Mouse (Mus musculus) right cerebral cortex, postnatal 10 days (tissue): ENCODE measurements at regions not wholly inside any gene's neighbourhood (a gene's known extent, or its start where the extent isn't known, plus 50 kb on each side); places are given as distances from the start of the nearest gene placed in this dataset.
A peak's percentile ranks its signal among the peaks of the same experiment; 100 is the strongest.

Experiments
- DNase-seq, 2 experiments: peaks; one replicate each; pipeline ENCODE4 v3.0.0; 2021; ENCODE audit warnings: low spot score in 2 of 2

DNA sequence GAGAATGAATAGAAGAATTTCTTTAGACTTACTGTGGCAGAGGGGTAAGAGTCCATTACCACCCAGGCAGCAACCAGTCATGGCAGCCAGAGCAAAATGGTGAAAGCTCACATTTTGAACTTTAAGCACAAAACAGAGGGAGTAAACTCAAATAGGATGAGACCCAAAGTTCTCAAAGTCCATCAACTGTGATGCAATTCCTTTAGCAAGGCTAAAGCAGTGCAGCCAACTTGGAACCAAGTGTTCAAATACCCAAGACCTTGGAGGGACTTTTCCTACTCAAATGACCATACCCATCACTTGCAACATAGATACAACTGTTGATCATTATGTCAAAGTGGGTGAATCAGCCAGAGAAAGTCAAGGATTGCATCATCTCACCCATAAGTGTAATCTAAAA, 380.1 kb downstream of the Hace1 start:
- no peak for DNase-seq

DNA sequence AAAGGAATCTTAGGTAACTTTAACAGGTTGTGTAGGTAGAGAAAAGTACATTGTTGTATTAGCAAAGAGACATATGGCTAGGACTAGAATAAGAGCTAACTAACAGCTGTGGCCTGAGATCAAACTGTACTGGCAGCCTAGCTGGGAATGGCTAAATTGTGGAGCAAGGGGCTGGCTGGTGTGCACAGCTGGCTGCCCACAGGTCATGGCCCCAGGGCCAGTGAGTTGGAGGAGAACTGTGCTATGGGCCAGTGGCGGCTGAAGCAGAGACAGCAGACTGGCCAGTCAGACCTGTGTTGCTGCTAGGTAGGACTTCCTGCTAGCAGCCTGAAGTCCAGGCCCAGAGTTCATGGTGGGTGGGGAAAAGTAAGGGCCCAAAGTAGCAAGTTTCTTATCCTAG, 394.6 kb downstream of the Hace1 start:
- DNase-seq = no peak

DNA sequence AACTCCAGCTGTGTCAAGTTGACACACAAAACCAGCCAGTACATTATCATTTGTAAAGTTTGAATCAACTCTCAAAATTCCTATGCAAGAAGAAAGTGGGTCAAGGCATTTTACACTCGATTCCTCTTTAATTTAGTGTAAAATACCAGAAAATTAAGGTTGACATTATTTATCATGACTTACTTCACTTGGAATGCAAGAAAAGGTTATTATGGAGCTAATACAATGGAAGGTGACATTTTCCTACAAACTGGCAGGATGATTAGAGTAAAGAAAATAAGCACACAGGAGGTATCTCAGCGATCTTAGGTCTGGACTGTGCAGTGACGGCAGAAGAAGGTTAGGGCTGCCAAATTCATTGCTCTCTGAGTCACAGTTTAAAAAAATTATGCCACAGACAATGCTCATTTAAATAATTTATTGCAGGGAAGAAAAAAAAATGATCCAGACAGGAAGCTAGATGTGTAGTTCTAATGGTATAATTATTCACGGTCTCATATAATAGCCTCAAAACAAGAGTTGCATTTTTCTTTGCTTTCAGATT, 405.2 kb downstream of the Hace1 start:
- DNase-seq = no peak

DNA sequence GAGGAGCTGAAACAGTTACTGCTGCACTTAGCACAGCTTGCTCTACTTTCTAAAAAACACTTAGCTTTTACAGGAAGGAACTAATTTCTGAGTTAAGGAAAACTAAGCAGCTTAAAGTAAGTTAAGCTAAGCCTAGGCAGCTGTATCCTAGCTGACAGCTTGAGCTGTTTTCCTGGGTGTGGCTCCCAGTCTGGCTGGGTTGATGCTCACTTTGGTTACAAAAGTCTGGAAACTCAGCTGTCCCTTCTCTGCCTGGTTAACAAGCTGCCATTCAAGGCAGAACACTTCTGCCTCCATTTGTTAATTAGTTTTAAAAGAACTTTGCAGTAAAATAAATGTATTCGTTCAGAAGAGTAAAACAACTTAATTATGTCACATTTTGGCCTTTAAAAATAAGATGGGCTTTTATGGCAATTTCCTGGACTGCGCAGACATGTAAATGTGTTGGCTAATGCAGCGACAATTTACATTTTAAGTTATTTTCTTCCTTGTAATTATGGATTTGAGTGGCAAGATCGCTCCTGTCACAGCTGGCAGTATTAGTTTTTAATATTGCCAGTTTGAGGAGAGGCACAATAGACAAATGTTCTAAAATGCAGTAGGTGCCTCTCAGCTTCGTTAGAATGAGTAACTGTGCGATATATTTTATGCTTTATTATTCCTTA, 406.2 kb downstream of the Hace1 start:
- DNase-seq = peak in 1 of 2 experiments; percentile 35

DNA sequence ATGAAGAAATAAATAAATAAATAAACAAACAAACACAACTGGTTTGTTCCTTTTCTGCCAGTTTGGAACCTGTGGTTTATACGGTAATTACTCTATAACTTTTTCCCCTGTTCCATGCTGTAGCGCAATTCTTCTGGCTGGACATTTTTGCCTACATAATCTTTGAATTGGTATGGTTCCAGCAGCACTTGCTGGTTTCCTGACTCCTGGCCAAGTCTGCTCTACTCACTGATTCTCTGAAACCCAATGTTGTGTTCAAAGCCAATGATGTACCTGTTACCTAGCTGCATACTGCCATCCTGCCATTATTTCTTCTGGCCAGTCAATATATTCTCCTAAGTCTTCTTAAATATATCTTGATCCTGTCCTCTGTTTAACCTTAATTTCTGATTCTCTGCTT, 408.7 kb downstream of the Hace1 start:
- DNase-seq = peak in 1 of 2 experiments; percentile 25

DNA sequence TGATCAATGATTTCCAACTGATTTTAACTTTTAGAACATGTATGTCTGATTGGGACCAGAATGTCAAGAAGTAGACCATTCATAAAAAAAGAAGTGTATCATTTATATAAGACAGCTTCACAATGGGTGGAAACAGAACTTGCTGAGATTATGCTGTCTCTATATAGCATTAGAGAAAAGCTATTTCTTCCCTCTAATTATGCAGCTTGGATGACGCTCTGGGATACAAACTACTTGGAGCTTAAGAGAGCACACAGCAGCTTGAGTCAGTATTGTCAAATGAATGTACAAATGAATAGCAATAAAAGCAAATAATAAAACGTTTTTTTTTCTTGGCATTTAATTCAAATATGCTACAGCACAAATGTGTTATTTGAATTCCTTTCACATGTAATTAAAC, 428.7 kb downstream of the Hace1 start:
- no peak for DNase-seq

DNA sequence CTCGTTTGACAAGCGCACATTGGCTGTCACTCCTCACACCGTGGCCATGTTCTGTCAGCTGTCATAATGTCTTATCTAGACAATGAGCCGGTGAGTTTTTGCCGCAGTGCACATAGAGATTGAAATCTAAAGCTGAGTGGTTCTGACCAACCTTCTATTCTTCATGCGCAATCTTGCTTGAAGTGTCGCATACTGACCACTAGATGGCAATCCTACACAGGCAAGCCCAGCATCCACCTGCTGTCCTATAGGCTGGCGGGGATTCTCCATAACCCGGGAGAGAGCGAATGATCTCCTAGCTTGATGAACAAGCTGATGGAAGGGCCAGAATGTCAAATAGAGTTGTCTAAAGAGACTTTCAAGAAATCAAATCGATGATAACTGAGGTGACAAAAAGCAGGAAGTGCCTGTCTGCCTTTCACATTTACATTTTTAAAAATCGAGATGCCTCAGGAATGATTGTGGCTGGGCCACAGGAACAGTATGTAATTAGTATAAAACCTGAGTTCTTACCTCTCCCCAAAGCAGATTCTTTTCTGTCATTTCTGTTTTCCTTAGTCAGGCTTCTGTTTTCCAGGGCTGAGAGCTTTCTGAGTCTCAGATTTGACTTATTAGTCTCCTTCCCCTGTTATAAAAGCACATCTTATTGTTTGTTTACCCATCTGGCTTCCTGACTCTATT, 434.4 kb downstream of the Hace1 start:
- DNase-seq = peak; percentile 85 to 86

DNA sequence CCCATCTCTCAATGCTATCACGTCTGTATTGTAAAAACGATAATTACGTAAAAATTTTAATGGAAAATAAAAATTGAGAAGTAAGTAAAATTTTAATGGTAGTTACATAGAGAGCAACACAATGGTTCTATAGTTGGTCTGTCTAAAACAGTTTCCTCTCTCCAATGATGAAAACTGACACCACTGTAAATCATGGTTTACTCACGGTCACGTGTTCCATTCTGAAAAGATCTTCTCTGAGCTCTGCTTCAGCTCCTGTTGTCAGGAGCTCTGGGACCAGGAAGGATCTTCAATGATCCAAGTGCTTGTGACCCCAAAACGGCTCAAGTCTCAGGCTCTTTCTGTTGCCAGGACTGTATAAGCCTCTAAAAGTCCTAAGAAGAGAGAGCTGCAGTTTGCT, 435.0 kb downstream of the Hace1 start:
- DNase-seq = no peak

DNA sequence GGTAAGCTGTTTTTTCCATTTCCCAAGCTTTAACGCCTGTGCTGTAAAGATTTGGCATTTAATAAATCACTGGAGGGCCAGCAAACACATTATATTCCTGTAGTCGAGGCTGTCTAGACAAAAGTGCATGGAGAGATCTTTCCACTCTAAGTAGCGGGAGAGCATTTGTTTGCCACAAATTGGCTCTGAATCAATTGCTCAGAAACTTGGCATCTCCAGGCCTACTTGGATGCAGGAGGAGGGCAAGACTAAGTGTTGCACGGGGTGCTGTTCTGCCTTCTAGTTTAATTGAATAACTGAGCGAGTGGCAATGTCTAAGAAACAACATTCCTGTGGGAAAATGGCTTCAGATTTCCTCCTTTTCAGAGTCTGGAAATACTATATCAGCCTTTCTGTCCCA, 438.7 kb downstream of the Hace1 start:
- peak; percentile 48 to 49 for DNase-seq

DNA sequence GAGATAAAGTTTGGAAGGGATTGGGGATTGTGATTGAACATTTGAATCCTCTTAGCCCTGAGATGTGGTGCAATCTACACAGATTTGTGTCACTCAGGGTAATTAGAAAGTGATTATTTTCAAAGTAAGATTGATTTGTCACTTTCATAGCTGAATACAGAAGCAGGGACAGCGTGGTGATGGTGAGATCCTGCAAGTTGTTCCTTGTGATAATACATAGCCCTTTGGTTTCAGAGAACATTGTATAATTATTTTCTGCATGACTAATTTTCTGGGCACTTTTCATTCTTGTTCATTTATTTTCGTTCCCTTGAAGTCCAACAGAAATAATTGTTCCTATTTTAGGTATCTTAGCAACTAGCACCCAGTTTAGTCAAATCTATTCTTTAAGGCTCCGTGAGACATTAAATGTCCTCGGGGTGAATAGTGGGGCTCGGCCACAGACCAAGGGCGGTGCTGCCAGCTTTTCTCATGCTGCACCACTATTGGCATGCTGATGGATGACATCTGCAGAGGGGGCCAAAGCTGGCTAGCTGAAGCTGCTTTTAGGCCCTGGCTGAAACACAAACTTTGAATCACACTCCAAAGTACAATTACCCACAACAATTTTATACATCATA, 468.0 kb downstream of the Hace1 start:
- DNase-seq = peak; percentile 62 to 72

DNA sequence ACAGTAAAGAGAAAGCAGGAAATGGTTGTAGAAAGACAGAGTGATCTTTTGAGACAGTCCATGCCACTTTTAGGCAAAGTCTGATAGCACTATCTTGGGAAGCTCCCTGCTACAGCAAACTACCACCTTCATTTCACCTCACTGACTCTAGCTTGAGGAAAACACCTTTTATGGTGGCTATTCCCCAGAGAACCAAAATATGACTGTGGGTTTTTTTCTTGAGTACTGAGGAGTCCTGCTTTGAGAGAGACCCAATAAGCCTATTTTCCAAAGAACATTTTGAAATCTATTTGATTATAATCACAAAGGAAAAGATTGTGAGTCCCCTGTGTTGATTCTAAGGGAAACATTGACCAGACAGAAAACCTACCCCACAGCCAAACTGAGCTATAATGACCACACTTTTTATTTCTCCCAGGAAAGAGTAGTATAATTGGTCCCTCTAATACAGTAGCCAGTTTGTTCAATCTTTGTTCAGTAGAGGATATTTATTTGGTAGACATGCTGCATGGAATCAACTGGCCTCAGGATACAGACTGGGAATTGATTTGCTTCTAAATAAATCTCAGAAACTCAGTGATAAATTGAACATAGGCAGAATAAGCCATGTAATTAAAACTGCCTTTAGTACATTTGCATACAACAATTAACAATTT, 468.6 kb downstream of the Hace1 start:
- no peak for DNase-seq

DNA sequence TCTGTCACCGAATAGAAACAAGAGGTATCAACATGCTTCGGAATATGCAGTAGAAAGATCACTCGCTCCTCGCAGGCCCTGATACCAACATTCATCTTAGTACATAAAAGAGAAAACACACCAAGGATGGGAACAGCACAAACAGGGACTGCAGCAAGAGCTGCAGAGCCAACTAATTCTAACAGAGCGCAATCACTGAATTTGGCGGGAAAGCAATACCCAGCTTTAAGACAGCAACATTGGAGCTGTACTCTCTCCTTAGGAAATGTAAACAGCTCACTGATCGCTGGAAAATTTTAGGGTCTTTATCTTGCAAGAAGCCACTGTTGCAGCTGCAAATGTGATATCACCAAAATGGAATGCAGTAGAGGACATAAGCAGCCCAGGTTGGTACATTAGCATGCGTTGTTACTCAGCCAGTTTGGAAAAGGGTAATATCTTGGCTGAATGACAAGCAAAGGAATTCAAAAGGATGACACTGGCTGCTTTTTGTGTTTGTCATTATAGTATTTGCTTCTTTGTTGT, 469.3 kb downstream of the Hace1 start:
- no peak for DNase-seq

DNA sequence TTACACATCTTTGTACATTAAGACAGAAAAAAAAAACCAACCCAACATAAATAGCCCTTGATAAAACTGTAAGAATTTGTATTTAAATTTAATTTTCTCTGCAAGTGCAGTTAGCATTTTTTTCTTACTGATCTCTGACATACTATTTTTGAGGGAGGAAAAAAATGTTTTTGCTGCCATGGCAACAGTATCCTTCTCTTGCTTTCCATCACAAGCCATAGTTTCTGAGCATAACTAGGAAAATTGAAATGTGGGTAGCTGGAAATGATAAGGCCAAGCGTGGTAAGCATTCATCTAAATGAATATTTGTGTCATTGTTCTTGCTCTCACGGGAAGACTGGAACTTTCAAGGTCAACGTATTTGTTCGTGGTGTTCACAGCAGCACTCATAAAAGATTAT, 470.0 kb downstream of the Hace1 start:
- no peak for DNase-seq

DNA sequence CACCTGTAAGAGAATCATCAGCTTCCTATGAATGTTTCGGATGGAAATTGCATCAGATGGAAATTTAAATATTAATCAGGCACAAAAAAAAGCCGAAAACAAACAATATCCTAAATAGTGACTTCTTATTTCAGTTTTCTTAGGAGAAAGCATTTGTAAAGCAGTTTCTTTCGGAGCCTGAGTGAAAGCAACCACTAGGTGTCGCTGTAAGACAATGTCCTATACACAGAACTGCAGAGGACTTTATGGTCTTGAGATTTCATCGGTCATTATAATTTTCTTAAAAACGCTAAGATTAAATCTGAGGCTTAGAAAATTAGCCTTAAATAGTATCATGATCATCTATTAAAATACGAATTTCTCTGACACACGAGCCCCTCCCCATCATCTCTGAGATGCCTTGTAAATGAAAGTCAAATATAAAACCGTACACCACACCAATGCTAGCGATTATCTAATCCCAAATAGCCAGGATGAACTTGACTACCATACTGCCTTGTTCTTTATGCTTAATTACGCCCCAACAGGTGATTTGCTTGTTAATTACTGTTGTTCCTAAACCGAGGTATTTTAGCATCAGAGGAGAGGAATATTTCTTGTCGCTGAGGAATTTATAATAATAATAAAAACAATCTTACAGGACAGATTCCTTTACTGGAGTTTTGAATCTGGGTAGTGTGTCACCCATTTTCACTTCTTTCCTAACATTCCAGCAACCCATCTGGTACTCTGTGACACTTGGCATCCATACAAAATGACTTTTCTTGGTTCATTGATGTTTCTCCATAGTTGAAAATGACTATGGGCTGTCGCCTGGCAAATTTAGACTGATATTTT, 480.0 kb downstream of the Hace1 start:
- peak; percentile 82 to 84 for DNase-seq

DNA sequence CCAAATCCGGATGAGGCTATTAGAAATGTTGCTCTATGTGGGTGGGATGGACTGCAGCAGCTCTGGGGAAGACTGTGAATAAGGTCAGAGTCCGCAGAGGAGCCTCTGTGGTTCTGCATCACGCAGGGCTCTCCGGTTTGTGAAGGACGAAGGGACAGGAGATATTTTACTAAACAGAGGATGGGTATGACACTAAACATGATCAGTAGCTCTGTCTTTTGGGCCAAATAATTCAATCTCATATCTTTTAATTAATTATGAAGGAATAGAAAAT, 480.5 kb downstream of the Hace1 start:
- DNase-seq = no peak

DNA sequence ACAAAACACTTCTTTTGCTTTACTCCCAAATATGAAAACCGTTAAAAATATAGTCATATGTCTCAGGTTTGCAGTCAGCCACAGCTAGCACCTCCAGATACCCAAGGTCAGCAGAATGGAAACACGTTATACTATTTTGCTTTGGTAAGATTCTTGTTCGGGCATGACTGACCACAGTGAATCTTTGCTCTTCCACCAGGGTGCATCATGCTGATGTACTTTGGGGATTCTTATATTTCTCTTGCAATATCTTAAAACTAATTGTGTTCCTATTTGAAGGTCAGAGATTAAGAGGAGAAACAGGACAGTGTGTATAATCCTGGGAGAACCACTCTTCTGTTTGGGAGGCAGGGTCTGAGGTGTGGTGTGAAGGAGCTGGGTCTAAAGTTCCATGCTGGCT, 481.7 kb downstream of the Hace1 start:
- DNase-seq = no peak

DNA sequence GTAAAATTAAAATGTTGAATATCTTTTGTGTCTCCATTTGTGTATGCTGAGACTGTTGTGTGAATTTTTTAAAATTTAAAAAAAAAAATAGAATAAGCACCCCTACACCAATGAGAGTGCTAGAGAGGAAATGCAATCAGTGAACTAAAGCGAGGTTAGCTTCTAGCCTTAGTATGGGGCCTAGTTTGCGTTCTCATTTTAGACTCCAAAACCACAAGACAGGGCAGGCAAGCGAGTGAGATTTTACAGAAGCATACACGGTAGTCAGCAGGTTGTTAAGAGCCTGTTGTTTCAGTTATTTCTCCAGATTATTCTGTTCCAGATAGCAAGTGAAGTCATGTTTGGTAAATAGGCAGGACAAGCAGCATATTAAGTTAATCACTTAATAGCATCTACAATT, 486.2 kb downstream of the Hace1 start:
- DNase-seq = no peak

DNA sequence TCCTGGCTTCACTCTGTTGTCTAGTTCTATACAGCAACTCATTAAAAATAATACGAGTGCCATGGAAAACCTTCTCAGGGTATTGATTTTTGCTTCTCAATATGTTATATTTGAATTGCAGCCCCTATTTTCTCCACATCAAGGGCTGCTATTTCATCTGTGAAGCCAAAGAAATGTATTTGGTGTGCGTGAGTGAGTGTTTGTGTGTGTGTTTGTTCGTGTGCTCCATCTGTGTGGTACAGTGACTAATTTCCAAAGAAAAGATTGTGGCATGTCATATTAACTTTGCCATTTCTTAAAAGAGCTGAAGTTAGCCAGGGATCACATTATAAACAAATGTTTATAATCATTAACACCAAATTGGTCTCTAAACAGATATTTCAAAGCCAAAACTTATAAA, 493.1 kb downstream of the Hace1 start:
- no peak for DNase-seq

DNA sequence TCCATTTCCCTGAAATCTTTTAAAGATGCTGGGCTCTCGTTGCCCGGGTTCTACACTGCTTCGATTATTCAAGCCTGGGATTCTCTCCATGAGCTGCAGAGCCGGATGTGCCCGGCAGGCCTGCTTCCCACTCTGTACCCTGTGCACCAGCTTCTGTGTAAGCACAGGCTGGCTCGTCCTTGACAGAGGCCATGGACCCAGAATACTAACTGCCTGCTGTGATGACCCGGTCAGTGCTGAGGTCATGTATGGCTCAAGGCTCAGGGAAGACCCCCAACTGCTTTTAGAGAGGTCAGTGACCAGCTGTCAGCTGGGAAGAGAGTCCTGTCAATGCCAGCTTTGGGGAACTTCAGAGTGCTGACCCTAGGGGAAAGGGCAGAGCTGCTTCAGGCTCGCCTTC, 493.6 kb downstream of the Hace1 start:
- DNase-seq = no peak

DNA sequence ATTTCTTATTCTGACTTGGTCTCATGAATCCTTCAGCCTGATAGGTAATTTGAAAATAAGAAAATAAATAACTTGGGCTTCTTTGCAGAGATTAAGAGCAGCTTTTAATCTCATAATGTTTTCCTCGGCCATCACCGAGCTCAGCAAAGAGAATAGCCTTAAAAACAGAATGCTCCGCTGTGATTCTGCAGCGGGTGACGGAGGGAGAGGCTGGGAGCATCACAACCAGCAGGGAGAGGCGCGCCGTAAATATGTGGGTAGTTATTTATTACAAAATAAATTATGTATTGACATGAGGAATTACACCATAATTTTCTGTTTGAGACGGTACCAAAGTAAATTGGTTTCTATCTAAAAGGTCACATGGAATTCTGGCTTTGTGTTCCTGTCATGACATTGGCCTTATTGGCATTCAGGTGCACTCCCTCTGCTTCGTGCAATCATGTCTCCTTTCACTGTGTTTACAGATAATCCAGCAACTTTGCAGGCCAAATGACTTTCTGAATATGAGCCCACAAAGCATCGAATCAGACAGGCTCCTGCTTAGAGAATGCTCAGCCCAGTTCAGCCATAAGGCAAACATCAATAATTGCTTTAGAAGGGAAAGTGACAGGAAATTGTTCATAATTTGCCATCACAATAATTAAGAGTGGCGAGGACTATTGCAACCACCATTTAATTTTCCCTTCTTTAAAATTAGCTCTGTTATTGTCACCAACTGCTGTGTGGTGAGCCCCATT, 494.4 kb downstream of the Hace1 start:
- DNase-seq = no peak
